Mouse (Mus musculus) spleen, postnatal 4 days (tissue): ENCODE results near the gene Tmem8b.

Source experiments
- DNase-seq, 2 experiments: peaks; one replicate each; pipeline ENCODE4 v3.0.0; 2022; ENCODE audit warnings: low spot score in 2 of 2

The Tmem8b gene

DNA sequence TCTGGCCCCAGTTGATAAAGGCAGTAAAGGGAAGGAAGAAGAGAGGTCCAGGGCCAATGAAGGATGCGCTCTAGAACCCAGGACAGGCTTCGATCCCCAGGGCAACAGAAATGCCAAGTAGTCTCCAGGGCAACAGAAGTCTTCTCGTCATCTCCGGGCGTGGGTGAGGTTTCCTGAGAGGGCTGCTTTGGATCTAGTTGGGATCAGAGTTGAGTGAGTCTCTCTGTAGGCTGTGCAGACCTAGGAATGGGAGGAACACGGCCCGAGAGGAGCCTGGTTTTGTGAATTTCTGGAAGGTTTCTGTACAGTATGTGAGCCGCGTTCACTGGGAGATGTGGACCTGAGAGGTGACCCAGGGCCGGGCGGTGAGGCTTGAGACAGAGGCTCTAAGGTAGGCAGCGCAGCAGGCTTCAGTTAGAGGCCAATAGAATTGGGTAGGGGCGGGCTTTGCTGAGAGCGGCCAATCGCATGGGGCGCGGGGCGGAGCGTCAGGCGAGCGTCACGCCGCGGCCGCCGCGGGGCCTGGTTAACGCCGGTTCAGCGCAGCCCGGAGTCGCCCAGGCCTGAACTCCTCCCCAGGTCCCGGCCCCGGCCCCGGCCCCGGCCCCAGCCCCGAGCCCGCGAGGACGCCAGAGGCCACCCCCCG is at the start of gene Tmem8b, which contains the start of gene Fam221b:
Gene Tmem8b (plus strand): TSS at position 190 of the 646 bp plus-strand sequence.
Gene Fam221b (minus strand): TSS at position 364 of the 646 bp plus-strand sequence.
- peak; percentile 88 to 95 for DNase-seq

DNA sequence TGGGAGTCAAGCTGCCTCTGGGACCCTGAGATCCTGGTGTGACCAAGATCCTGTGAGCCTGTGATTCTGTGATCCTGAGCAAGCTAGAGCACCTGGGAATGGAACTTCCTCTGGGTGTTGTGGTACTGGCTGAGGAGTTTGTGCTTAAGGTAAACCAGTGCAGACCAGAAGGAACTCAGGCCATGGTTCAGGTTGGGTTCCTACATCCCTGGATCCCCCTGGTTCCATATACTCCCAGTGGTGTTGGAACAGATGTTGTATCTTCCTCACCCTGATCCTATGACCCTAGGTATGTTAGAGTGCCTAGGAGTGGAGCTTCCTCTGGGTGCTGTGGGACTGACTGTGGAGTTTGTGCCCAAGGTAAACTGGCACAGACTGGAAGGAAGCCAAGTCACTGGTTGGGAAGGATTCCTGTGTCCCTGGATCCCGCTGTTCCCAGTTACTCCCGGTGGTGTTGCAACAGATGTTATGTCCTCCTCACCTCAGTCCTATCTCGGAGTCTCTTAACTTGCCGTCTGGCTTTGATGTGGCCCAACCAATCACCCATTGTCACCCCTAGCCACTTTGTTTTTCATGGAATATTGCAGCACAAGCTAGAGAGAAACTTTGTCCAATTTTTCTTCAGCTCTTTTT is 48.5 kb upstream of the Tmem8b start:
- peak; percentile 8 to 52 for DNase-seq

DNA sequence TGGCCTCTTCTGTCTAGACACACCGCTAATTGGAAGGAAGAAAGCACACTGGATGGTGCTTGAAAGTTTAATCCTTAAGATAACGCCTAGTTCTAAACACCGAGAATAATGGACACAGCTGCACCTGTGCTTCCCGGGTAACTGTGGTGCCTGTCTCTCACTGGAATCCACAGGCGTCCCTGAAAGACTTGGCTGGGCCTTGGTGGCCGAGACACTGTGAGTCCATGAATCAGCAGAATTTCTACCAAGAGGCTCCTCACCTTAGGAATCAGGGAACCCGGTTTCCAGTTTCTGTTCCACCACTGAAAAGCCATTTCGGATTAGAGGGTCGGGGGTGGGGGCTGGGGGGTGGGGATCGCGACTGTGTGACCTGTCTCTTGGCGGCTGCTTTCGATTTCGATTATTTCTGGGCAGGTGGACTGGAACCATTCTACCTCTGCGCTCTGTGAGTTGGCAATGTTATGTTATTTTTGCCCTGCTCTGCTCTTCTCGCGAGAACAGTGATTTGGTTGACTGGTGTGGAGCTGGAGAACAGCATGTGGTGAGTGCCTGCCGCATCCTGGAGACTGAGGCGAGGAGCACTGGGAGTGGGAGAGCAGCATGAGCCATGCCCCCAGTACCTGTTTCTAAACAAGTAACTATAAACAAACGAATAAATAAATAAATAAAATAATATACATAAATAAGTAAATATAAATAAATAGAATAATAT is 39.5 kb upstream of the Tmem8b start:
- DNase-seq: peak; percentile 9 to 58

DNA sequence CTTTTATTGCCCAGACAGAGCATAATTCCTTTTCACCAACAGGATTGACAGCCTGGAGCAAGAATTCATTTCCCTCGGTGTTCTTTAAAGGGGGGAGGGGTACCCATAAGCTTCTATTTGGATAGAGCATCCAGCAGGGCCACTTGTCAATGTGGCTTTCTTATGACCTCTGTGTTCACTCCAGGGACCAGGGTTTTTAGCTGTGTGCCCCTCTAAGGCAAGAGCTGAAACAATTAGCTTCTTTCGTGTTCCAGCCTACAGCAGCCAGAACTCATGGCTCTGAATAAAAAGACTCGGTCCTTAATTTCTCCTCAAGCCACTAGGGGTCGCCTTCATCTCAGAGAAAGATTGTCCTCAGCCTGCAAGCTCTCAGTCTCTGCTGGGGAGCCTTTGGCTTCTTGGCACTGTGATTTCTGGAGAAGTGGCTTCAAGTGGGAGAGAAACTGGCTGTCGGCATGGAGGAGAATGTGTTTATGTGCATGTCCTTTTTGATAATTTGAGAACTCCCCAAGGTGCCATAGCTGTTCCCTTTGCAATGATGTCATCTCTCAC is 38.7 kb upstream of the Tmem8b start:
- peak; percentile 71 to 83 for DNase-seq

DNA sequence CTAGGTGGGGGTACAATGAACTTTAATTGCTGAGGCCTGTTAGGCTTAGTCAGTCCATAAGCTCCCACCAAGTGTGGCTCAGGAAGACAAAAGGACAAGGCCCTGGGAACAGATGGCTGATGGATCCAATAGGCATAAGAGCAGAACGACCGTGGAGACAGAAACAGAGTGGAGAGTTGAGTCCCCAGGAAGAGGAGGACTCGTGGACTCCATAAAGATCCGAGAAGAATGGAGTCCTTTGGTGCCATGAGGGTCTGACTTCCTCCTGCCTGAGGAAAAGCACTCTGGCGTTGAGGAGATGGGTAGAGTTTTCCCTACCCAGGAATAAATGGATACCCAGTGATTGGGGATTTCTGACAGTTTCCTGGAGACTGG is 38.1 kb upstream of the Tmem8b start:
- DNase-seq: peak; percentile 9 to 55

DNA sequence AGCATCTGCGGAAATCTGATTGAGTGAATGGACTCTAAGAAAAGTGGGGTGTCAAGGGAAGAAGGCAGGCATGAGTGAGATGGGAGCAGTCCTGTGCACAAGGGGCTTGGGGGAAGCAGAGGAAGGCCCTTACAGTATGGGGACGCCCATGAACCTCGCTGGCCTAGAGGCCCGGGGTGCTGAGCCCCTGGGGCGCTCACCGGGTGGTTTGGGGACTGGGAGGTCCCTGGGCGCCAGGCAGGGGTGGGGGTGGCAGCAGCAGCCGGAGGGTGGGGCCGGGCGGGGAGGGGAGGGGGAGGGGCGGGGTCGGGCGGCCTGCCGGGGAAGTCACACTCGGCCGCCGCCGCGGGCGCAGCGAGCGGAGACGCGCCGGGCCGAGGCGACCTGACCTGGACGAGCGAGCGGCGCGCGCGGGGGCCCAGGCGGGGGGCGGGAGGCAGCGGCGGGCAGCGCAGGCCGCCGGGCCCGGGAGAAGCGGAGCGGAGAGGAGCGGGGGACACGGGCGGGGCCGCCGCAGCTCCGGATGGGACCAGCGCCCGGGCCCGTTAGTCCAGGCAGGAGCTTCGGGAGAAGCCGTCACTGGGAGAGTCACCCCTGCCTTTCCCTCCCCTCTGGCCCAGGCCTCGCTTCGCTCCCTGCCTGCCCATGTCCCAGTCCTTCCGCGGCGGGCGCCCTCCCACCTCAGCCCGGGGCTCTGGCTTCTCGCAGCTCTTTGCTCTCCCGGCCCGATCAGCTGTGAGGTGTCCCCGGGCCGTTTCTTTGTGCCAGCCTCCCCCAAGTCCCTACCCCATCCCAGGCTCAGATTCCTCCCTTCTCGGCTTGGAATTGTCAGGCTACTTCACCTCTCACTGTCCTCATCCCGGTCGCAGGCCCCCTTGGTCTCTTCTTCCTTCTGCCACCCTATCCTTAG is 37.5 kb upstream of the Tmem8b start, which contains the start of gene Npr2:
Gene Npr2 (plus strand): TSS at position 890 of the 910 bp plus-strand sequence.
- peak; percentile 19 to 65 for DNase-seq

DNA sequence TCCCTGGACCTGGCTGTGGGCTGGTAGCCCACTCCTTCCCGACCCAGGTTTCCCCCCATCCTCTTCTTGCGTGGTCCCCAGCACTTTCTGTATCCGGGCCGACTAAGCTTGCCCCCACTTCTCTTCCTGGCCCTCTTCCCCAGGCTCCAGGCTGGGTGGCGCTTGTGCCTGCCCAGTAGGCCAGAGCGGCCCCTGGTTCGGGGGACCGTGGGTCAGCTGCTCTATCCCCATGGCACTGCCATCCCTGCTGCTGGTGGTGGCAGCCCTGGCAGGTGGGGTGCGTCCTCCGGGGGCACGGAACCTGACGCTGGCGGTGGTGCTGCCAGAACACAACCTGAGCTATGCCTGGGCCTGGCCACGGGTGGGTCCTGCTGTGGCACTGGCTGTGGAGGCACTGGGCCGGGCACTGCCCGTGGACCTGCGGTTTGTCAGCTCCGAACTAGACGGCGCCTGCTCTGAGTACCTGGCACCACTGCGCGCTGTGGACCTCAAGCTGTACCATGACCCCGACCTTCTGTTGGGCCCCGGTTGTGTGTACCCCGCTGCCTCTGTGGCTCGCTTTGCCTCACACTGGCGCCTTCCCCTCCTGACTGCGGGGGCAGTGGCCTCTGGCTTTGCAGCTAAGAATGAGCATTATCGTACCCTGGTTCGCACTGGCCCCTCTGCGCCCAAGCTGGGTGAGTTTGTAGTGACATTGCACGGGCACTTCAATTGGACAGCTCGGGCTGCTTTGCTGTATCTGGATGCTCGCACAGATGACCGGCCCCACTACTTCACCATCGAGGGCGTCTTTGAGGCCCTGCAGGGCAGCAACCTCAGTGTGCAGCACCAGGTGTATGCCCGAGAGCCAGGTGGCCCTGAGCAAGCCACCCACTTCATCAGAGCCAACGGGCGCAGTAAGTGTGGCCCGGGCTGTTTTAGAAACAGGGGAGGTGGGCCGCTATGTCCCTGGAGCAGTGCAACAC is 36.5 kb upstream of the Tmem8b start:
- DNase-seq: peak; percentile 14 to 62

DNA sequence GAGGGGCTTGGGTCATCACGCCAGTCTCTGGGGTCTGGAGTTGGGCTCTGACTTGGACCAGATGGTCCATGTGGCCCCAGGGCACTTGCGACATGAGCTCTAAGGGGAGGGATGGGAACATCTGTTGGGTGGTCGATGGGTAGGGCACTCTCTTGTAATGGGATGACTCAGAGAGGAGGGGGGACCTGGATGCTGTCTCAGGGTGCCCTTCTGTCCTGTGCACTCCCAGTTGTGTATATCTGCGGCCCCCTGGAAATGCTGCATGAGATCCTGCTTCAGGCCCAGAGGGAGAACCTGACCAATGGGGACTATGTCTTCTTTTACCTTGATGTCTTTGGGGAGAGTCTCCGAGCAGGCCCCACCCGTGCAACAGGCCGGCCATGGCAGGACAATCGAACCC is 35.5 kb upstream of the Tmem8b start:
- peak; percentile 11 to 58 for DNase-seq

DNA sequence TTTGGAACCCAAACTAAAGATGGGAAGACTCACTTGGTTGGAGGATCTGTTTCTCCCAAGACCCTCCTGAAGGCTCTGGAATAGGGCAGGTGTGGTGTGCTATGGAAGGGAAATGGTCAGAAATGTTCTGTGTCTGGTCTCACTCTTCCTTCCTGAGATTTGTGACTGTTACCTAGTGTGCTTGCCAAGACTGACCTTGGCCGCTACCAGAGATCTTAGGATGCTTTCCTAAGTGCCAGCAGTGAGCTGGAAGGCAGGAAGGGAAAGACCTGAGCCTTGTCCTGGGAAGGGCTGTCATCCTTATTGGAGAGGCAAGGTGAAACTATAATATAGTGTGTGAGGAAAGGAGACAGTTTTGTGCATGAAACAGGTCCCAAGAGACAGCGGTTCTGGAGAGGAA is 35.0 kb upstream of the Tmem8b start:
- DNase-seq: no peak

DNA sequence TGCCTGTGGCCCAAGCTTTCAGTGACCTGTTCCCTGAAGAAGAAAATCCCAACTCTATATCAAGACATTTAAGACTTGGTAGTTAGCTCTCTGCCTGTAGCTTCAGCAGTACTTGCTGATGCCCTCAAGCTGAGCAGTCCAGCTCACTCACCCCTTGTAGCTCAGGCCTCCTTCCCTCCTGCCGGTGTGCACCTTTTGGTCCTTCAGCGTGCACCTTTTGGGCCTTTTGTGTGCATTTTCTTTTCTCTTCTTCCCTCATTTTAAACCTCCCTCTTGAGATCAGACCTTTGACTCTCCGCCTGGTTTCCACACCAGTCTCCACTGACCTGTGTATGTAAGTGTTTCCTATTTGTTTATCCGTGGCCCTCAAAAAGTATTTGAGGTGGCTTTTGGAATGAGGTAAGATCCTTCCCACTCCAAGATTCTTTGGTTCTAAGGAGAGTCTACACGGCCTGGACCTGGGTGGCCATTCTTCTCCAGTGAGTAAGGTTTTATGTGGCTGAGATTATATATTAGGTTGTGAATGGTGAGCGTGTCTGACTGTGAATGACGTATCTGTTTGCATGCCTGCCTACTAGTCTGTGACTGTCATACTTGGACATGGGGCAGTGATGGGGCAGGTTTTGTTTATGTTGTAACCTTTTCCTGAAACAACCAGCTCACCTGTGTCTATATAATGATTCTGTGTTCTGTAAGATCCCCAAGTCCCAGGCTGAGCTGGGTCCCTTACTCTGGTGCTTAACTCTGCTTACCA is 34.0 kb upstream of the Tmem8b start:
- DNase-seq: peak; percentile 6 to 47

DNA sequence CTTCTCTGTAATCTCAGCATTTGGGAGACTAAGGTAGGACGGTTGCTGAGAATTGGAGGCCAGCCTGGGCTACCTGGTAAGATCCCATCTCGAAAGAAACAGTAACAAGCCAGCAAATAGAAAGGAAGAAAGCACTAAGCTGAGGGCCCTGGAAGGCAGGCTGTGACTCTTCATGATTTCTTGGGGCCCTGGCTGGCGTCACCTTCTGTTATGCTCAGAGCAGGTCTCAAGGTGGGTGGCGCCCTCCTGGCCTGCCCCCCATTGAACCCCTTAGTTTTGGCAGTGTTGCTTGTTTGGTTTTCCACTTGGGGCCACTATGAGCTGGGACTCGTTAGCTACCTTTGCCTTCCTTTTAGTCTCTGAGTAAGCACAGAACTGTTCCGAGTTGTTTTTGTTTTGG is 32.0 kb upstream of the Tmem8b start:
- peak; percentile 10 to 53 for DNase-seq

DNA sequence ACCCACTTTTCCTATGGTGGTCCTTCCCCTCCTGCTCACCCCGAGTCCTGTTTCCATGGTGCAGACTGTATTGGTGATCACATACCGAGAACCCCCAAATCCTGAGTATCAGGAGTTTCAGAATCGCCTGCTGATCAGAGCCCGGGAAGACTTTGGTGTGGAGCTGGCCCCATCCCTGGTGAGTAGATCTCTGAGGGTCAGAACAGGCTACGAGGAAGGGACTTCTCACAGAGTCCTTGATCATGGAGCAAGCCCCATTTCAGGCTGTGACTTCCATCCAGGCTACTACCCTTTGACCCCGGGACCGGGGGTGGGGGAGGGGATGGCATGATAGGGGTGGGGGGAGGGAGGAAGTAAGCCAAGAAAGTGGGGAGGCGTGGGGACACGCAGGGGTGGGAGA is 28.7 kb upstream of the Tmem8b start:
- DNase-seq: peak in 1 of 2 experiments; percentile 8

DNA sequence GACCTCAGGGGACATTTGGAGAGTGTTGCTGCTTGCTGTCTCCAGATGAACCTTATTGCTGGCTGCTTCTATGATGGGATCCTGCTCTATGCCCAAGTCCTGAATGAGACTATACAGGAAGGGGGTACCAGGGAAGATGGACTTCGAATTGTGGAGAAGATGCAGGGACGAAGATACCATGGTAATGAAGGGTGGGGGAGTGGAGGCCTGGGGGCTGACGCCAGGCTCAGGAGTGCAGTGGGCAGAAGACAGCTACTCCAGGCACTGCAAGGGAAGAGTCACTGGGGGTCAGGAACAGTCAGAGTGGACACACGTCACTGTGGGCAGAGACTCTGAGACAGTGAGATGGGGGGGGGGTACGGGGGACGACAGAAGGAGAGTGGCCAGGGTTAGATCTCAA is 28.3 kb upstream of the Tmem8b start:
- no peak for DNase-seq

DNA sequence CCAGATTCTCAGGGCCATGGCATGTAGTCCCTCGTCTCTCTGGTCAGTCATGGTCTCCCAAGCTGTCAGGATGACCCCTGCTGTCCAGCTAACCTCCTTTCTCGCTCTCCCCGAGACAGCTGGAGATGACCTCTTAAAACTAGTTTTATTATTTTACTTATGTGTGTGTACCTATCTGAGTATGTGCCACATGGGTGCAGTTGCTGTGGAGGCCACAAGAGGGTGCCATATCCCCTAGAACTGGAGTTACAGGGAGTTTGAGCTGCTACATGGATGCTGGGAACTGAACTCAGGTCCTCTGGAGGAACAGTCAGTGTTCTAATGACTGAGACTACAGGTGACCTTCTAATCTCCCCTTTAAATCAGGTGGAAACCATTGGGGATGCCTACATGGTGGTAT is 19.0 kb upstream of the Tmem8b start:
- DNase-seq: no peak

DNA sequence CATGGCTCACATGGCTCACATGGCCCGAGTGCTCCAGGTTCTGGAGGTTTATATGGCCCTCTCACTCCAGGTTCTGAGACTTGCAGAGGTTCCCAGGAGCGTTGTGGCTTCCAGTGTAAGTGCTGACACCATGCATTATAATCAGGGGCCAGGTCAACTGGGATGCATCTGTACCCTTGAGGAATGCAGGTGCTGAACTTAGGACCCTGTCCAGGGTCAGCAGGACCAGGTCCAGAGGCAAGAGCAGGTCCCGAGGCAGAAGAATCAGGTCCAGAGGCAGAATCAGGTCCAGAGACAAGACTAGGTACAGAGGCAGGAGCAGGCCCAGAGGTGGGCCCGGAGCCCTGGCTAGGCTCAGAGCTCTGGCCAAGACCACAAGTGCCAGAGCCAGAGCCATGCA is 16.0 kb upstream of the Tmem8b start:
- no peak for DNase-seq

DNA sequence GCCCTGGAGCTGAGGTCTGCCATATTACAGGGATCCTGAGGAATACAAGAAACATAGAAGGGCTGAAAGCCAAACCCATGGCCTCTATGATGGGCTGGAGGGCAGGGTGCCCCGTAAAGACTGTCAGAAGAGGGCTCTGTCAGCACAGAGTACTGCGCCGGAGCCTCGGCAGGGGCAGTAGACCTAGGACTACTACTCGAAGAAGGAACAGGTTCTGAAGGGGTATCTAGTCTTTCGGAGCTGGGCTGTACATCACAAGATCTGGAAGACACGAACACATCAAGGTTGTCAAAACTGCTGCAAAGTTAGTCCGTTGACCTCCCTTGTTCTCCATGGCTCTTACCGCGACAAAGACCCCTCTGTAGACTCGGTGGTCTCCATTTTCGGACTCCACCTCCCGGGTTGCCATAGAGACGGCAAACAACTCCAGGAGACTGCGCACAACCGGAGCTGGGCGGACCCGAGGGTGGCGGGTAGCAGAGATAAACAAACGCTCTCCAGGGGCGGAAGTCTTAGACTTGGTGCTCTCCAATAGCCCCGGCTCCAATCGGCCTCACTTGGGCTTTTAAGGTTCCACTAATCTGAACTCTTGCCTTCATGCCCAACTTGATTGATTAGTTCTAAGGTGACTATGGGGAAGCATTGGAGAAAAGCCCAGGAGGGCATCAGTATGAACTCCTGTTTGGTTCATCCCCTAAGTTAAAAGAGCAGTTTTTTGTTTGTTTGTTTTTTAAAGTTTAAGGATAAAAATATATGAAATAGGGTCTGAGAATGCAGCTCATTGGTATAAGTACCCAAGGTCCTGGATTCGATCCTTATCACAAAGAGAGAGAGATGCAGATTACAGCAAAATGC is 15.4 kb upstream of the Tmem8b start, which contains the start of gene Spag8:
Gene Spag8 (minus strand): TSS at position 434 of the 855 bp plus-strand sequence.
- DNase-seq: peak in 1 of 2 experiments; percentile 41

DNA sequence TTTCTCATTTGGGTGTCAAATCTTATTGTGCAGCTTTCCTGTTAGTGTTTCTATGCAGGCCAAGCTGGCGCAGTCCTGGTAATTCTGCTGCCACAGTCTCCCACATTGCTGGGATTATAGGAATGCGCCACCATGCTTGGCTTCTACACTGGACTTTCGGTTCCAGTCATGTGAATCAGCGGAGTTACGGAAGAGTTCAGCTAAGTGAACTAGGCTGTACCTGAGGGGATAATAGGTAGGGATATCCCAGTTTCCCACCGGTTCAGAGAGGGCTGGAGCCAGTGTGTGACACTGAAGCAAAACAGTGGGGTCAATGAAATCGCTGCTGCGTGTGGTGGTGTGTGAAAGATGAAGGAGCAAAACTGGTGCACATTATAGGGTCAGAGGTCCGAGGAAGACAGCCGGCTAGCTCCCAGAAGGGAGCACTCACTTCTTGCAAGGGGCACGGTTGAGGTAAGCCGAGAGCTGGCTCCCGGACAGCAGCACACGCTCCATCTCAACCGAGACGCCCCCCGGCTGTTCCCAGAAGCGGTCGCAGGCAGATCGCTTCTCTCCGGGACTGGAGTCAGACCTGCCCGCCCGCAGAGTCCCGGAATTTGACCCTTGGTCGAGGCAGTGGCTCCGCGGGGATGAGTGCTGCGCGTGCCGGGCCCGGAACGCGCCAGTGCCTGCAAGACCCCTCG is 13.0 kb upstream of the Tmem8b start:
- DNase-seq: no peak
